Mouse (Mus musculus): ENCODE results near the gene Prkch.

DNA sequence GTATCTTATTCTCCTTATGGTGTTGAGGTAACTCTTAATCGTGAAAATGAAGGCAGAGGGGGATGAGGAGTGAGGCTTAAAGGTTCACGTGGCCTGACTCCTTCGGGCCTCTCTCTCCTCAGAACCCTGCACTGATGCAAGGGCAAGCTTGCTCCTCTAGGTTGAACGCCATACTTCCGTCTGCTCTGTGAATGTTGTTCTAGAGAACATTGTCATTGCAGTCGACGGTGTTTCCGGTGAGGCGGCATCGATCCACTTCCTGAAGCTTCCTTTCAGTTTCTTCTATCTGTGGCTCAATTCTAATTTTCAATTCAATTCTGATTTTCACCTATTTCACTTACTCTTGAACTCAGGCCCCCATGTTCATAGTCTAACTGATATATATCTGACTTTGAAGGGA lies 139.3 kb downstream of the Prkch start:
- TF ChIP-seq CTCF (IDR thresholded peaks at IDR 0.05; ENCODE audit: extremely low read depth, insufficient read depth, insufficient read length, insufficient replicate concordance), result no peak
- TF ChIP-seq POLR2A (IDR thresholded peaks at IDR 0.05; ENCODE audit: low read depth, low read length), result no peak

All from spleen, adult 2 months (tissue).